Mouse (Mus musculus) CH12.LX (cell line): ENCODE measurements around the gene Slc17a3. TPM values are rescaled to one million over a fixed set of nuclear protein-coding genes. Genes with fewer than 3 reads are reported as not detected.

Experiments
- DNase-seq: peaks from one replicate; pipeline ENCODE4 v3.0.0-alpha.2; 2013; ENCODE audit errors: extremely low read depth
- H3K27ac ChIP-seq: 2 replicates; pipeline ENCODE4 v1.5.1; 2012; ENCODE audit warnings: low read depth, mild to moderate bottlenecking, control low read depth, moderate library complexity; ENCODE audit not compliant: insufficient read depth
- H3K27me3 ChIP-seq: replicated peaks from 2 replicates; pipeline ENCODE3; 2012; ENCODE audit warnings: inconsistent platforms
- H3K36me3 ChIP-seq, 2 experiments: replicated peaks in 1 of 2; 2 replicates each; pipeline versions ENCODE3 to v1.6.1; 2012; ENCODE audit warnings: inconsistent platforms in 1 of 2, low read length in 1 of 2, mild to moderate bottlenecking in 1 of 2, mixed read lengths in 1 of 2, moderate library complexity in 1 of 2; ENCODE audit not compliant: control insufficient read depth in 1 of 2, insufficient read depth in 1 of 2
- H3K4me1 ChIP-seq, 2 experiments: 2 replicates each; pipeline ENCODE4 v1.6.1; 2012; ENCODE audit warnings: inconsistent platforms in 1 of 2, moderate library complexity in 1 of 2; ENCODE audit not compliant: insufficient read depth in 2 of 2, control insufficient read depth in 1 of 2
- H3K4me2 ChIP-seq: 2 replicates; pipeline ENCODE4 v1.6.1; 2012; ENCODE audit warnings: low read depth, mild to moderate bottlenecking, control low read depth; ENCODE audit not compliant: poor library complexity, insufficient read depth, severe bottlenecking
- H3K4me3 ChIP-seq, 3 experiments: fragments of 150-350 bp in 1 of 3; sonication (generic) in 1 of 3; replicated peaks in 1 of 3; 2 replicates each; pipeline versions ENCODE3 to v1.5.1; 2011 to 2012; ENCODE audit warnings: low read depth in 2 of 3, low read length in 2 of 3, mild to moderate bottlenecking in 2 of 3, moderate library complexity in 2 of 3, control low read depth in 1 of 3, improper control_type of control experiment in 1 of 3, inconsistent platforms in 1 of 3, mixed read lengths in 1 of 3; ENCODE audit not compliant: poor library complexity in 1 of 3
- H3K79me2 ChIP-seq: replicated peaks from 2 replicates; pipeline ENCODE4 v1.6.1; 2012; ENCODE audit warnings: mild to moderate bottlenecking, moderate library complexity; ENCODE audit not compliant: control insufficient read depth, poor library complexity, insufficient read depth, severe bottlenecking; ENCODE audit errors: extremely low read depth
- H3K9ac ChIP-seq: 2 replicates; pipeline ENCODE4 v1.6.1; 2012; ENCODE audit warnings: low read depth, mild to moderate bottlenecking, control low read depth, moderate library complexity; ENCODE audit not compliant: insufficient read depth
- H3K9me3 ChIP-seq: replicated peaks from 2 replicates; pipeline ENCODE3; 2012; ENCODE audit warnings: low read length, inconsistent platforms, mixed read lengths
- CHD2 ChIP-seq: IDR thresholded peaks from 2 replicates; pipeline ENCODE4 v1.6.1; 2011; ENCODE audit warnings: low read length, improper control_type of control experiment
- E2F4 ChIP-seq: IDR thresholded peaks from 2 replicates; pipeline ENCODE4 v1.6.1; 2011; ENCODE audit warnings: low read depth, low read length, improper control_type of control experiment; ENCODE audit not compliant: insufficient replicate concordance
- ELF1 ChIP-seq: IDR thresholded peaks from 2 replicates; pipeline ENCODE4 v1.6.1; 2014; ENCODE audit warnings: low read depth, mild to moderate bottlenecking, inconsistent platforms, low read length, improper control_type of control experiment
- EP300 ChIP-seq: IDR thresholded peaks from 2 replicates; pipeline ENCODE4 v1.6.1; 2011; ENCODE audit warnings: low read length, improper control_type of control experiment
- ETS1 ChIP-seq: conservative IDR thresholded peaks from 2 replicates; pipeline ENCODE4 v1.6.1; 2012; ENCODE audit warnings: low read depth, mild to moderate bottlenecking, inconsistent platforms, low read length, improper control_type of control experiment, moderate library complexity
- HCFC1 ChIP-seq: IDR thresholded peaks from 2 replicates; pipeline ENCODE4 v1.6.1; 2012; ENCODE audit warnings: low read depth, mild to moderate bottlenecking, inconsistent platforms, low read length, improper control_type of control experiment
- IRF4 ChIP-seq: IDR thresholded peaks from 2 replicates; pipeline ENCODE4 v1.6.1; 2014; ENCODE audit warnings: low read depth, mild to moderate bottlenecking, inconsistent platforms, low read length, improper control_type of control experiment
- MAX ChIP-seq: IDR thresholded peaks from 2 replicates; pipeline ENCODE4 v1.6.1; 2011; ENCODE audit warnings: low read length, improper control_type of control experiment
- MAZ ChIP-seq: IDR thresholded peaks from 2 replicates; pipeline ENCODE4 v1.6.1; 2012; ENCODE audit warnings: low read depth, mild to moderate bottlenecking, inconsistent platforms, low read length, improper control_type of control experiment, moderate library complexity
- MXI1 ChIP-seq: IDR thresholded peaks from 2 replicates; pipeline ENCODE4 v1.6.1; 2011; ENCODE audit warnings: mild to moderate bottlenecking, low read depth, low read length, improper control_type of control experiment
- MYC ChIP-seq: IDR thresholded peaks from 2 replicates; pipeline ENCODE4 v1.6.1; 2011; ENCODE audit warnings: low read depth, mild to moderate bottlenecking, improper control_type of control experiment, low read length
- PAX5 ChIP-seq: IDR thresholded peaks from 2 replicates; pipeline ENCODE4 v1.6.1; 2012; ENCODE audit warnings: low read length, inconsistent platforms, mixed read lengths
- POLR2AphosphoS2 ChIP-seq: IDR thresholded peaks from 2 replicates; pipeline ENCODE4 v1.6.1; 2011; ENCODE audit warnings: low read depth, low read length, improper control_type of control experiment
- RAD21 ChIP-seq: IDR thresholded peaks from 2 replicates; pipeline ENCODE4 v1.6.1; 2011; ENCODE audit warnings: low read depth, mild to moderate bottlenecking, low read length, improper control_type of control experiment, moderate library complexity
- RCOR1 ChIP-seq: conservative IDR thresholded peaks from 2 replicates; pipeline ENCODE4 v1.6.1; 2012; ENCODE audit warnings: low read depth, mild to moderate bottlenecking, inconsistent platforms, low read length, improper control_type of control experiment
- SIN3A ChIP-seq: IDR thresholded peaks from 2 replicates; pipeline ENCODE4 v1.6.1; 2012; ENCODE audit warnings: low read length, improper control_type of control experiment, inconsistent platforms
- SMC3 ChIP-seq: IDR thresholded peaks from 2 replicates; pipeline ENCODE4 v1.6.1; 2011; ENCODE audit warnings: low read depth, low read length, improper control_type of control experiment
- TBP ChIP-seq: conservative IDR thresholded peaks from 2 replicates; pipeline ENCODE4 v1.6.1; 2011; ENCODE audit warnings: low read depth, low read length, improper control_type of control experiment
- TCF12 ChIP-seq: IDR thresholded peaks from 2 replicates; pipeline ENCODE4 v1.6.1; 2014; ENCODE audit warnings: low read depth, mild to moderate bottlenecking, inconsistent platforms, low read length, improper control_type of control experiment
- UBTF ChIP-seq: IDR thresholded peaks from 2 replicates; pipeline ENCODE4 v1.6.1; 2012; ENCODE audit warnings: low read depth, mild to moderate bottlenecking, inconsistent platforms, low read length, improper control_type of control experiment, moderate library complexity
- USF1 ChIP-seq: IDR thresholded peaks from 2 replicates; pipeline ENCODE4 v1.6.1; 2014; ENCODE audit warnings: low read depth, mild to moderate bottlenecking, inconsistent platforms, low read length, improper control_type of control experiment
- ZC3H11A ChIP-seq: IDR thresholded peaks from 2 replicates; pipeline ENCODE4 v1.6.1; 2012; ENCODE audit warnings: low read depth, mild to moderate bottlenecking, inconsistent platforms, low read length, improper control_type of control experiment
- ZKSCAN1 ChIP-seq: IDR thresholded peaks from 2 replicates; pipeline ENCODE4 v1.6.1; 2012; ENCODE audit warnings: low read depth, inconsistent platforms, low read length, improper control_type of control experiment, borderline replicate concordance
- ZNF384 ChIP-seq: IDR thresholded peaks from 2 replicates; pipeline ENCODE4 v1.6.1; 2012; ENCODE audit warnings: low read depth, low read length, improper control_type of control experiment, inconsistent platforms
- dilution Hi-C: fragments of 300-500 bp; cut with MboI; formaldehyde crosslinking; loops from 2 replicates; pipeline ENCODE4 v1.14.3; 2020; ENCODE audit warnings: low sequenced_read_pairs; ENCODE audit not compliant: extremely low pct_unique_long_range_greater_than_20kb, extremely low pct_ligation_motif_present
- in situ Hi-C: fragments of 300-500 bp; cut with MboI; formaldehyde crosslinking; loops from 3 replicates; pipeline ENCODE4 v1.14.3; 2019; ENCODE audit warnings: low sequenced_read_pairs, low pct_ligation_motif_present, low pct_unique_long_range_greater_than_20kb, mixed read lengths
- polyA plus RNA-seq: library from polyadenylated mRNA; unstranded; fragments of >175 nt; gene quantifications from 2 replicates; pipeline ENCODE4 v1.2.1, GENCODE M21; 2012; ENCODE audit warnings: low read depth; ENCODE audit not compliant: insufficient read length
- total RNA-seq, 2 experiments: library from RNA; depleted of rRNA; stranded (reverse); fragments of 300-350 nt in 1 of 2; fragments of >200 nt in 1 of 2; gene quantifications; 2 replicates each; pipeline ENCODE4 v1.2.3; 2012 to 2014

The Slc17a3 gene
- total and polyA plus RNA-seq, 3 experiments, result not detected

DNA sequence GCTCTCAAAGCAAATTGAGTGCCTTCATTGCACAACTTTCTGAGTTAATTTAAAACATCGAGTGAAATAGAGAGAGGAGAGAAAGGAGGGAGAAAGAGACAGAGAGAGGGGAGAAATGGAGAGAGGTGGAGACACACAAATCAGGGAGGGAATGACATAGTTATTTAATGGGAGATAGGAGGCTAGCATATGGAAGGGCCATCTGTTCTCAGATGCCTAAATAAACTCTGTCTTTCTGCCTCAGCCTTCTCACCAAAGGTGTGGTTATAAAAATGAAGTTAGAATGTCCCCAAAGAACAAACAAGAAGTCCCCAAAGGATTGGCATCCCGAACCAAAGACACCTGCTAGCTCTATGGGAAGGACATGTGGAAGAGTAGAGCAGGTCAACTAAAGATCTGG, 10.1 kb downstream of the Slc17a3 start:
- in situ Hi-C loops, result loop anchor here (25.0 kb wide), 1 partner anchor 438 kb away; the partner anchor contains the start of gene Carmil1
- TF ChIP-seq MXI1 (no peak), CHD2 (no peak), RAD21 (no peak), MAX (no peak), SMC3 (no peak), ETS1 (no peak), SIN3A (no peak), IRF4 (no peak), ZKSCAN1 (no peak), ZNF384 (no peak), HCFC1 (no peak), ZC3H11A (no peak), TBP (no peak), RCOR1 (no peak), USF1 (no peak), TCF12 (no peak), EP300 (no peak), ELF1 (no peak), MAZ (no peak)
- Histone ChIP-seq H3K4me2 (no peak overlapping the region), H3K27me3 (no peaks in the 10 kb centered on the region), H3K9me3 (no peaks in the 10 kb centered on the region), H3K4me3 (no peak overlapping the region), H3K27ac (no peak overlapping the region), H3K4me1 (peaks cover 0 to 4% of the 10 kb centered on the region in 2 experiments; a peak in 1 of 4 replicates), H3K36me3 (no peaks in the 10 kb centered on the region), H3K9ac (no peak overlapping the region), H3K79me2 (no peaks in the 10 kb centered on the region)
- dilution Hi-C loops, result no loop called here
- no peak for DNase-seq

DNA sequence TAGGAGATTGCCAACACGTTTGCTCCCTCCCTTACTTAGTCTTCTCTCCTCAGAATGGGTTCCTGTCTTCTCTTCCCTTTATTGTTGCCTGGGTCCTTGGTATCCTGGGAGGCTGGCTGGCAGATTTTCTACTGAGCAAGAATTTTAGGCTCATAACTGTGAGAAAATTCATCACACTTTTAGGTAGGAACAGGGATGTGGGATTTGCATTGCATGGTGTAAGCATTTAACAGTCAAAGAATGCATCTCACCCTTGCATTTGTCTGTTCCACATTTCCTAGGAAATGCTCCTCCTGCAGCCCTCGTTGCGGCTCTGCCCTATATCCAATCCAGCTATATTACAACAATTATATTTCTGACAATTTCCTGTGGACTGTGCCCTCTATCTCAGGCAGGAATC, 17.2 kb downstream of the Slc17a3 start:
- Histone ChIP-seq H3K4me3 (no peak overlapping the region), H3K27ac (no peak overlapping the region), H3K4me2 (no peak overlapping the region), H3K4me1 (no peaks in the 10 kb centered on the region), H3K9ac (no peak overlapping the region), H3K79me2 (no peaks in the 10 kb centered on the region), H3K9me3 (no peaks in the 10 kb centered on the region), H3K36me3 (no peaks in the 10 kb centered on the region), H3K27me3 (no peaks in the 10 kb centered on the region)
- dilution Hi-C loops, result no loop called here
- no peak for TF ChIP-seq PAX5
- TF ChIP-seq MYC, result no peak
- TF ChIP-seq RCOR1, result no peak
- no peak for TF ChIP-seq CHD2
- TF ChIP-seq POLR2AphosphoS2, result no peak
- TF ChIP-seq E2F4, result no peak
- no peak for TF ChIP-seq MAZ
- TF ChIP-seq UBTF, result no peak
- in situ Hi-C loops, result no loop called here
- DNase-seq, result no peak
